Mouse (Mus musculus) neural tube, embryonic 10.5 days (tissue): ENCODE results near the gene Gm17124.
"Not testable (repeated sequence)": the region's sequence is repeated elsewhere in the genome, so short reads cannot be mapped to it uniquely, and the experiment has no call there.

Experiments used
- DNase-seq: peaks from one replicate; pipeline ENCODE4 v3.0.0-alpha.2; 2017; ENCODE audit warnings: low spot score; ENCODE audit errors: extremely low spot score

The Gm17124 gene

DNA sequence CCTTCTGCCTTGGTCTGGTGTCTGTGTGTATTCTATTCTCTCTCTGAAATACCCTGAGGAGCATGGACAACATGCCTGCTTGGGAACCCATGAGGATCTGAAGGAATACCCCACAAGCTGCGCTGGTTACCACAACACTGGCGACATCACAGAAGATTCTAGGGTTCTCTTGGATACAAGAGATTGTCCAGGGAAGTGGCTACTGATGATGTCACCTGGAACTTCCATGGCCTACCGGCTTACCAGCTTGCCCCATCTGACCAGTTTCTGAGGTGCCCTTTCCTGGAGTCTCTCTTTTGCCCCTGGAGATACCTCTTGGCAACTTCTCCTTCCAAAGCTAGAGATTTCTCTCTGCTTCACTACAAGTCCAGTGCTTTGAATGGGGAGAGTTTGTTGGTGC lies at the start of gene Gm17124:
TSS of gene Gm17124 (minus strand) at position 101 of the 400 bp plus-strand sequence.
- DNase-seq = not testable (repeated sequence)

DNA sequence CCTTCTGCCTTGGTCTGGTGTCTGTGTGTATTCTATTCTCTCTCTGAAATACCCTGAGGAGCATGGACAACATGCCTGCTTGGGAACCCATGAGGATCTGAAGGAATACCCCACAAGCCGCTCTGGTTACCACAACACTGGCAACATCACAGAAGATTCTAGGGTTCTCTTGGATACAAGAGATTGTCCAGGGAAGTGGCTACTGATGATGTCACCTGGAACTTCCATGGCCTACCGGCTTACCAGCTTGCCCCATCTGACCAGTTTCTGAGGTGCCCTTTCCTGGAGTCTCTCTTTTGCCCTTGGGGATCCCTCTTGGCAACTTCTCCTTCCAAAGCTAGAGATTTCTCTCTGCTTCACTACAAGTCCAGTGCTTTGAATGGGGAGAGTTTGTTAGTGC lies 42.1 kb upstream of the Gm17124 start, which contains the start of gene Gm3633:
TSS of gene Gm3633 (minus strand) at position 101 of the 400 bp plus-strand sequence.
- not testable (repeated sequence) for DNase-seq
